Mouse (Mus musculus) limb, embryonic 11.5 days (tissue): ENCODE measurements around the gene Dock11. TPM values are rescaled to one million over a fixed set of nuclear protein-coding genes. Genes with fewer than 3 reads are reported as not detected.

Experiments
- ATAC-seq: fragments of 200-750 bp; cut with Nextera tagmentation; 2 replicates; pipeline ENCODE4 v1.8.0; 2017; ENCODE audit warnings: low read depth; ENCODE audit not compliant: insufficient number of reproducible peaks, low FRiP score, low TSS enrichment
- DNase-seq: peaks from one replicate; pipeline ENCODE4 v3.0.0-alpha.2; 2015; ENCODE audit warnings: low spot score
- H3K27ac ChIP-seq: fragments of 300-500 bp; sonication (generic); replicated peaks from 2 replicates; pipeline ENCODE4 v1.5.1; 2014; ENCODE audit warnings: low read depth, mild to moderate bottlenecking, low read length
- H3K27me3 ChIP-seq: fragments of 300-500 bp; sonication (generic); 2 replicates; pipeline ENCODE4 v1.6.1; 2014; ENCODE audit warnings: mild to moderate bottlenecking, low read length, mixed read lengths; ENCODE audit not compliant: control insufficient read depth, insufficient read depth
- H3K36me3 ChIP-seq: fragments of 300-500 bp; sonication (generic); 2 replicates; pipeline ENCODE4 v1.6.1; 2014; ENCODE audit warnings: mild to moderate bottlenecking, low read length, moderate library complexity, mixed read lengths; ENCODE audit not compliant: control insufficient read depth, insufficient read depth
- H3K4me1 ChIP-seq: fragments of 300-500 bp; sonication (generic); 2 replicates; pipeline ENCODE4 v1.6.1; 2014; ENCODE audit warnings: low read length, mixed read lengths; ENCODE audit not compliant: control insufficient read depth, insufficient read depth
- H3K4me2 ChIP-seq: fragments of 300-500 bp; sonication (generic); 2 replicates; pipeline ENCODE4 v1.6.1; 2014; ENCODE audit warnings: low read depth, mild to moderate bottlenecking, moderate library complexity; ENCODE audit not compliant: severe bottlenecking
- H3K4me3 ChIP-seq: fragments of 300-500 bp; sonication (generic); 2 replicates; pipeline ENCODE4 v1.5.1; 2014; ENCODE audit warnings: low read depth, low read length
- H3K9ac ChIP-seq: fragments of 300-500 bp; sonication (generic); 2 replicates; pipeline ENCODE4 v1.6.1; 2014; ENCODE audit warnings: mild to moderate bottlenecking, low read length
- H3K9me3 ChIP-seq: fragments of 300-500 bp; sonication (generic); 2 replicates; pipeline ENCODE4 v1.6.1; 2016; ENCODE audit warnings: low read length; ENCODE audit not compliant: control insufficient read depth
- WGBS: fragments of 180-500 bp; shearing (Covaris S2); extraction: QIAGEN DNeasy Blood & Tissue Kit; methylation state at CpG from one replicate; pipeline ENCODE4 v1.1.7; 2014; 5-methylcytosine and 5-hydroxymethylcytosine counted together
- polyA plus RNA-seq: library from polyadenylated mRNA; unstranded; fragments of >200 nt; fragmentation: Nextera tagmentation; extraction: Ambion mirVana; gene quantifications from 2 replicates; pipeline ENCODE4 v1.2.1, GENCODE M21; 2014

Dock11 gene
- polyA plus RNA-seq, 1 experiment from 2014 or later, result 18.6 TPM

GRCm38 (mm10) chrX:35904352-35904751 lies 15.7 kb downstream of the Dock11 start:
- no peak for ATAC-seq
- no peak overlapping the region for H3K27ac ChIP-seq
- DNase-seq, result no peak
- H3K36me3 ChIP-seq, result no peaks in the 10 kb centered on the region
- H3K4me1 ChIP-seq, result no peaks in the 10 kb centered on the region
- no peak overlapping the region for H3K4me3 ChIP-seq
- H3K4me2 ChIP-seq, result no peak overlapping the region
- H3K9me3 ChIP-seq, result no peaks in the 10 kb centered on the region
- H3K27me3 ChIP-seq, result no peaks in the 10 kb centered on the region
- 79% methylated on average over 7 of the region's 7 CpGs for WGBS
- no peak overlapping the region for H3K9ac ChIP-seq

- ATAC-seq, result no peak
- Histone ChIP-seq H3K27me3 (no peaks in the 10 kb centered on the region), H3K9ac (no peak overlapping the region), H3K9me3 (no peaks in the 10 kb centered on the region), H3K27ac (no peak overlapping the region), H3K4me1 (no peaks in the 10 kb centered on the region), H3K4me3 (no peak overlapping the region), H3K36me3 (no peaks in the 10 kb centered on the region), H3K4me2 (no peak overlapping the region)
- no peak for DNase-seq
- WGBS, result 78% methylated on average over 4 of the region's 4 CpGs
Measured at GRCm38 (mm10) chrX:35906696-35907330, 18.2 kb downstream of the Dock11 start.

GRCm38 (mm10) chrX:35919558-35919957 lies 30.9 kb downstream of the Dock11 start:
- WGBS, result 75% methylated on average over 2 of the region's 2 CpGs
- DNase-seq, result no peak

GRCm38 (mm10) chrX:35920096-35920607 lies 31.5 kb downstream of the Dock11 start:
- Histone ChIP-seq H3K36me3 (no peaks in the 10 kb centered on the region), H3K4me2 (no peak overlapping the region), H3K4me1 (no peaks in the 10 kb centered on the region), H3K27me3 (no peaks in the 10 kb centered on the region), H3K4me3 (no peak overlapping the region), H3K9me3 (no peaks in the 10 kb centered on the region), H3K27ac (no peak overlapping the region), H3K9ac (no peak overlapping the region)
- WGBS, result 80% methylated on average over 3 of the region's 3 CpGs
- no peak for DNase-seq
- no peak for ATAC-seq

More at GRCm38 (mm10) chrX:35919558-35919957, 30.9 kb downstream of the Dock11 start:
- H3K36me3 ChIP-seq, result no peaks in the 10 kb centered on the region
- no peak overlapping the region for H3K27ac ChIP-seq
- no peak overlapping the region for H3K9ac ChIP-seq
- H3K4me2 ChIP-seq, result no peak overlapping the region
- no peak for ATAC-seq
- H3K9me3 ChIP-seq, result no peaks in the 10 kb centered on the region
- H3K4me3 ChIP-seq, result no peak overlapping the region
- no peaks in the 10 kb centered on the region for H3K4me1 ChIP-seq
- no peaks in the 10 kb centered on the region for H3K27me3 ChIP-seq

GRCm38 (mm10) chrX:35921922-35922321 lies 33.3 kb downstream of the Dock11 start:
- ATAC-seq (no peak), DNase-seq (no peak)
- no peak overlapping the region for H3K4me3 ChIP-seq
- no peak overlapping the region for H3K4me2 ChIP-seq
- no peaks in the 10 kb centered on the region for H3K27me3 ChIP-seq
- 90% methylated on average over 3 of the region's 3 CpGs for WGBS
- no peaks in the 10 kb centered on the region for H3K36me3 ChIP-seq
- H3K4me1 ChIP-seq, result no peaks in the 10 kb centered on the region
- no peak overlapping the region for H3K27ac ChIP-seq
- no peak overlapping the region for H3K9ac ChIP-seq
- no peaks in the 10 kb centered on the region for H3K9me3 ChIP-seq

- no peak for DNase-seq
- H3K4me2 ChIP-seq, result no peak overlapping the region
- H3K9me3 ChIP-seq, result no peaks in the 10 kb centered on the region
- no peaks in the 10 kb centered on the region for H3K36me3 ChIP-seq
- no peaks in the 10 kb centered on the region for H3K4me1 ChIP-seq
- WGBS, result 79% methylated on average over 1 of the region's 1 CpGs
- no peak overlapping the region for H3K4me3 ChIP-seq
- H3K9ac ChIP-seq, result no peak overlapping the region
- no peaks in the 10 kb centered on the region for H3K27me3 ChIP-seq
- ATAC-seq, result no peak
- no peak overlapping the region for H3K27ac ChIP-seq
Measured at GRCm38 (mm10) chrX:35924705-35925264, 36.2 kb downstream of the Dock11 start.

- no peaks in the 10 kb centered on the region for H3K27me3 ChIP-seq
- no peak overlapping the region for H3K27ac ChIP-seq
- H3K36me3 ChIP-seq, result no peaks in the 10 kb centered on the region
- no peak for DNase-seq
- no peak overlapping the region for H3K4me2 ChIP-seq
- no peak for ATAC-seq
- H3K4me1 ChIP-seq, result no peaks in the 10 kb centered on the region
- H3K9me3 ChIP-seq, result no peaks in the 10 kb centered on the region
- H3K4me3 ChIP-seq, result no peak overlapping the region
- no peak overlapping the region for H3K9ac ChIP-seq
- WGBS, result 88% methylated on average over 9 of the region's 9 CpGs
Measured at GRCm38 (mm10) chrX:35930094-35930933, 41.7 kb downstream of the Dock11 start.

GRCm38 (mm10) chrX:35930934-35931406 lies 42.3 kb downstream of the Dock11 start:
- H3K27ac ChIP-seq, result no peak overlapping the region
- DNase-seq, result no peak
- no peak overlapping the region for H3K4me2 ChIP-seq
- H3K36me3 ChIP-seq, result no peaks in the 10 kb centered on the region
- ATAC-seq, result no peak
- no peaks in the 10 kb centered on the region for H3K9me3 ChIP-seq
- H3K4me1 ChIP-seq, result no peaks in the 10 kb centered on the region
- H3K9ac ChIP-seq, result no peak overlapping the region
- 80% methylated on average over 3 of the region's 3 CpGs for WGBS
- no peak overlapping the region for H3K4me3 ChIP-seq
- no peaks in the 10 kb centered on the region for H3K27me3 ChIP-seq
